Mouse (Mus musculus) neural tube, embryonic 11.5 days (tissue): ENCODE results near the gene Larp6. TPM values are rescaled to one million over a fixed set of nuclear protein-coding genes. Genes with fewer than 3 reads are reported as not detected.

Experiments
- ATAC-seq: fragments of 200-750 bp; cut with Nextera tagmentation; 2 replicates; pipeline ENCODE4 v1.8.0; 2017; ENCODE audit warnings: moderate number of reproducible peaks, mild to moderate bottlenecking, moderate TSS enrichment, moderate library complexity; ENCODE audit not compliant: insufficient read depth, low FRiP score, low TSS enrichment
- DNase-seq: peaks from one replicate; pipeline ENCODE4 v3.0.0-alpha.2; 2015; ENCODE audit warnings: low spot score
- H3K27ac ChIP-seq: fragments of 300-500 bp; sonication (generic); 2 replicates; pipeline ENCODE4 v1.5.1; 2014; ENCODE audit warnings: low read depth, mild to moderate bottlenecking, low read length
- H3K27me3 ChIP-seq: fragments of 300-500 bp; sonication (generic); 2 replicates; pipeline ENCODE4 v1.6.1; 2014; ENCODE audit warnings: mild to moderate bottlenecking, low read length, mixed read lengths; ENCODE audit not compliant: control insufficient read depth, insufficient read depth
- H3K36me3 ChIP-seq: fragments of 300-500 bp; sonication (generic); 2 replicates; pipeline ENCODE4 v1.6.1; 2014; ENCODE audit warnings: mild to moderate bottlenecking, low read length, moderate library complexity, mixed read lengths; ENCODE audit not compliant: control insufficient read depth, insufficient read depth
- H3K4me1 ChIP-seq: fragments of 300-500 bp; sonication (generic); 2 replicates; pipeline ENCODE4 v1.6.1; 2014; ENCODE audit warnings: low read length, mixed read lengths; ENCODE audit not compliant: control insufficient read depth, insufficient read depth
- H3K4me2 ChIP-seq: fragments of 300-500 bp; sonication (generic); 2 replicates; pipeline ENCODE4 v1.6.1; 2014; ENCODE audit warnings: low read depth, mild to moderate bottlenecking, moderate library complexity
- H3K4me3 ChIP-seq: fragments of 300-500 bp; sonication (generic); 2 replicates; pipeline ENCODE4 v1.5.1; 2014; ENCODE audit warnings: low read depth, low read length
- H3K9ac ChIP-seq: fragments of 300-500 bp; sonication (generic); 2 replicates; pipeline ENCODE4 v1.6.1; 2014; ENCODE audit warnings: mild to moderate bottlenecking, low read length
- H3K9me3 ChIP-seq: fragments of 300-500 bp; sonication (generic); 2 replicates; pipeline ENCODE4 v1.6.1; 2016; ENCODE audit warnings: low read length; ENCODE audit not compliant: control insufficient read depth
- WGBS: fragments of 180-500 bp; shearing (Covaris S2); extraction: QIAGEN DNeasy Blood & Tissue Kit; methylation state at CpG from one replicate; pipeline ENCODE4 v1.1.7; 2014; 5-methylcytosine and 5-hydroxymethylcytosine counted together
- polyA plus RNA-seq: library from polyadenylated mRNA; unstranded; fragments of >200 nt; fragmentation: Nextera tagmentation; extraction: Ambion mirVana; gene quantifications from 2 replicates; pipeline ENCODE4 v1.2.1, GENCODE M21; 2014

Gene Larp6
- 2.4 and 3.0 TPM in 2 replicates for polyA plus RNA-seq

GRCm38 (mm10) chr9:60712771-60713541 lies at the start of gene Larp6:
Gene Larp6, plus strand, starts transcription at chr9:60712989.
- Histone ChIP-seq H3K4me3 (peak within 1 kb of the TSS; percentile 63), H3K27ac (no peak within 1 kb of the TSS), H3K36me3 (no peaks in the 10 kb centered on the region), H3K9ac (peak within 1 kb of the TSS; percentile 76), H3K27me3 (peaks cover 4% of the 10 kb centered on the region; the same call in 1 of the 2 replicates), H3K4me1 (0 out of 2 replicates have a peak, but pooled peaks cover 3% of the 10 kb centered on the region), H3K9me3 (no peaks in the 10 kb centered on the region), H3K4me2 (peak within 1 kb of the TSS; percentile 100)
- ATAC-seq (no peak), DNase-seq (peak; percentile 49)
- WGBS: 2% methylated on average over 52 of the region's 66 CpGs

GRCm38 (mm10) chr9:60664385-60664784 lies 48.4 kb upstream of the Larp6 start:
- Histone ChIP-seq H3K27me3 (no peaks in the 10 kb centered on the region), H3K4me1 (no peaks in the 10 kb centered on the region), H3K9ac (no peak overlapping the region), H3K9me3 (no peaks in the 10 kb centered on the region), H3K36me3 (peaks cover 8% of the 10 kb centered on the region), H3K27ac (no peak overlapping the region), H3K4me2 (no peak overlapping the region), H3K4me3 (no peak overlapping the region)
- ATAC-seq (no peak), DNase-seq (no peak)
- WGBS: 95% methylated on average over 12 of the region's 12 CpGs

GRCm38 (mm10) chr9:60664866-60665265 lies 47.9 kb upstream of the Larp6 start:
- H3K36me3 ChIP-seq: peaks cover 8% of the 10 kb centered on the region
- 88% methylated on average over 5 of the region's 5 CpGs for WGBS
- DNase-seq: no peak

GRCm38 (mm10) chr9:60665535-60665934 lies 47.3 kb upstream of the Larp6 start:
- no peak overlapping the region for H3K27ac ChIP-seq
- no peak overlapping the region for H3K9ac ChIP-seq
- peaks cover 8% of the 10 kb centered on the region for H3K36me3 ChIP-seq
- no peak overlapping the region for H3K4me2 ChIP-seq
- no peaks in the 10 kb centered on the region for H3K4me1 ChIP-seq
- ATAC-seq (no peak), DNase-seq (no peak)
- no peaks in the 10 kb centered on the region for H3K27me3 ChIP-seq
- H3K9me3 ChIP-seq: no peaks in the 10 kb centered on the region
- no peak overlapping the region for H3K4me3 ChIP-seq
- 93% methylated on average over 3 of the region's 3 CpGs for WGBS

More at GRCm38 (mm10) chr9:60664866-60665265, 47.9 kb upstream of the Larp6 start:
- Histone ChIP-seq H3K4me3 (no peak overlapping the region), H3K4me2 (no peak overlapping the region), H3K27ac (no peak overlapping the region), H3K4me1 (no peaks in the 10 kb centered on the region), H3K9me3 (no peaks in the 10 kb centered on the region), H3K9ac (no peak overlapping the region), H3K27me3 (no peaks in the 10 kb centered on the region)
- no peak for ATAC-seq

GRCm38 (mm10) chr9:60668886-60669285 lies 43.9 kb upstream of the Larp6 start:
- DNase-seq (no peak), ATAC-seq (no peak)
- Histone ChIP-seq H3K9me3 (no peaks in the 10 kb centered on the region), H3K27me3 (no peaks in the 10 kb centered on the region), H3K4me1 (no peaks in the 10 kb centered on the region), H3K4me3 (no peak overlapping the region), H3K27ac (no peak overlapping the region), H3K36me3 (peaks cover 8% of the 10 kb centered on the region), H3K9ac (no peak overlapping the region), H3K4me2 (no peak overlapping the region)
- WGBS: 91% methylated on average over 6 of the region's 6 CpGs

GRCm38 (mm10) chr9:60672568-60672967 lies 40.2 kb upstream of the Larp6 start:
- Histone ChIP-seq H3K9me3 (no peaks in the 10 kb centered on the region), H3K4me2 (no peak overlapping the region), H3K9ac (no peak overlapping the region), H3K27me3 (no peaks in the 10 kb centered on the region), H3K27ac (no peak overlapping the region), H3K4me3 (no peak overlapping the region), H3K36me3 (no peaks in the 10 kb centered on the region; the same call in none of the 2 replicates), H3K4me1 (no peaks in the 10 kb centered on the region)
- no peak for DNase-seq
- WGBS: 96% methylated on average over 6 of the region's 6 CpGs
- ATAC-seq: no peak

- no peak overlapping the region for H3K4me3 ChIP-seq
- DNase-seq: no peak
- H3K27ac ChIP-seq: no peak overlapping the region
- H3K27me3 ChIP-seq: no peaks in the 10 kb centered on the region
- no peak for ATAC-seq
- H3K9ac ChIP-seq: no peak overlapping the region
- no peaks in the 10 kb centered on the region for H3K4me1 ChIP-seq
- no peaks in the 10 kb centered on the region for H3K9me3 ChIP-seq
- H3K4me2 ChIP-seq: no peak overlapping the region
- no peaks in the 10 kb centered on the region; the same call in 1 of the 2 replicates for H3K36me3 ChIP-seq
These were observed 38.0 kb upstream of the Larp6 start for GRCm38 (mm10) chr9:60674780-60675179.

GRCm38 (mm10) chr9:60676429-60676828 lies 36.4 kb upstream of the Larp6 start:
- ATAC-seq (no peak), DNase-seq (no peak)
- Histone ChIP-seq H3K9me3 (no peaks in the 10 kb centered on the region), H3K4me2 (no peak overlapping the region), H3K27me3 (no peaks in the 10 kb centered on the region), H3K4me1 (no peaks in the 10 kb centered on the region), H3K36me3 (peaks cover 2% of the 10 kb centered on the region), H3K27ac (no peak overlapping the region), H3K4me3 (no peak overlapping the region), H3K9ac (no peak overlapping the region)
- 88% methylated on average over 4 of the region's 4 CpGs for WGBS

GRCm38 (mm10) chr9:60678913-60679312 lies 33.9 kb upstream of the Larp6 start:
- Histone ChIP-seq H3K4me2 (no peak overlapping the region), H3K4me3 (no peak overlapping the region), H3K4me1 (no peaks in the 10 kb centered on the region), H3K27me3 (no peaks in the 10 kb centered on the region), H3K27ac (no peak overlapping the region), H3K9ac (no peak overlapping the region), H3K36me3 (peaks cover 2% of the 10 kb centered on the region), H3K9me3 (no peaks in the 10 kb centered on the region)
- ATAC-seq (no peak), DNase-seq (no peak)
- WGBS: 89% methylated on average over 5 of the region's 5 CpGs
